Comparison of ENCODE assay signal across 14 mouse cellular contexts in genomic region chr4:46068573-46068972, GRCm38 (mm10). TPM values are rescaled to one million over a fixed set of nuclear protein-coding genes. Genes with fewer than 3 reads are reported as not detected.
DNase-seq lines count a peak whose midpoint lies in the region; TF ChIP-seq lines count a peak whose summit lies in the region.
"Had no signal": no experiment of that assay in that cellular context is flagged by ENCODE, and none has a peak within 500 bp of the region (broad histone marks: within the 10 kb centered on the region; RNA-seq: fewer than 3 reads in every experiment).

No protein-coding gene starts in this region.

- no peak for TF ChIP-seq CTCF in gastrocnemius, adult 2 months (IDR thresholded peaks at IDR 0.05)
- no peak for TF ChIP-seq CTCF in ES-Bruce4 (IDR thresholded peaks at IDR 0.05; ENCODE audit: low read depth, low read length)

- no peak; the same call in 1 of the 2 replicates for TF ChIP-seq EP300 in ES-Bruce4 (IDR thresholded peaks at IDR 0.05; ENCODE audit: insufficient read depth, low read depth, low read length)

- intact Hi-C loops in gastrocnemius, adult 2 months (cut with DNase I): no loop called here
- intact Hi-C loops in left cerebral cortex, postnatal 36 days (cut with DNase I): no loop called here
- intact Hi-C loops in left cerebral cortex, postnatal 14 days (cut with DNase I): loop anchor here (2.0 to 5.0 kb wide), 2 partner anchors 16 to 34 kb away; no protein-coding TSS in a partner anchor

- no peak for TF ChIP-seq POLR2A in ES-Bruce4 (IDR thresholded peaks at IDR 0.05; ENCODE audit: insufficient read depth, low read length)

- peak overlapping the region; percentile 91 for H3K27ac ChIP-seq in gastrocnemius, adult 2 months
- peak overlapping the region; percentile 13; the same call in 1 of the 2 replicates for H3K27ac ChIP-seq in ES-Bruce4 (ENCODE audit: insufficient read depth, low read length)
- H3K27ac ChIP-seq: embryonic facial prominence, embryonic 10.5 days; forebrain, embryonic 13.5 days; hindbrain, embryonic 15.5 days had no signal

- no peaks in the 10 kb centered on the region for H3K9me3 ChIP-seq in ES-Bruce4 (replicated peaks; ENCODE audit: control insufficient read depth, insufficient read depth, low read length, poor library complexity, severe bottlenecking)
- H3K9me3 ChIP-seq: embryonic facial prominence, embryonic 10.5 days; forebrain, embryonic 13.5 days; hindbrain, embryonic 15.5 days had no signal

- H3K27me3 ChIP-seq in ES-Bruce4 (ENCODE audit: control insufficient read depth, insufficient read depth, low read length, poor library complexity, severe bottlenecking): no peaks in the 10 kb centered on the region
- H3K27me3 ChIP-seq: forebrain, embryonic 13.5 days; hindbrain, embryonic 15.5 days had no signal

- H3K4me3 ChIP-seq in gastrocnemius, adult 2 months: no peak overlapping the region
- H3K4me3 ChIP-seq in ES-Bruce4 (ENCODE audit: low read depth, low read length): no peak overlapping the region
- H3K4me3 ChIP-seq: embryonic facial prominence, embryonic 10.5 days; forebrain, embryonic 13.5 days; hindbrain, embryonic 15.5 days had no signal

- no peaks in the 10 kb centered on the region for H3K36me3 ChIP-seq in ES-Bruce4 (ENCODE audit: control insufficient read depth, insufficient read depth, low read length, poor library complexity, severe bottlenecking)
- H3K36me3 ChIP-seq: embryonic facial prominence, embryonic 10.5 days; hindbrain, embryonic 15.5 days had no signal

- no peaks in the 10 kb centered on the region for H3K4me1 ChIP-seq in ES-Bruce4 (ENCODE audit: control insufficient read depth, insufficient read depth, low read length)
- H3K4me1 ChIP-seq: forebrain, embryonic 13.5 days; hindbrain, embryonic 15.5 days had no signal

- H3K9ac ChIP-seq in ES-Bruce4 (ENCODE audit: low read depth, poor library complexity, severe bottlenecking): no peak overlapping the region
- H3K9ac ChIP-seq: forebrain, embryonic 13.5 days; hindbrain, embryonic 15.5 days had no signal

- peak; percentile 56 to 70 for DNase-seq in cerebellum, adult 18-20 months
- no peak for DNase-seq in cerebellum, postnatal 4 days (ENCODE audit: low spot score in 2 of 2)
- DNase-seq in gastrocnemius, adult 2 months: no peak
- DNase-seq in gastrocnemius, adult 8-10 months (ENCODE audit: low spot score in 2 of 2): no peak
- peak; percentile 54 to 62 for DNase-seq in left cerebral cortex, postnatal 36 days (ENCODE audit: low spot score in 2 of 2)
- no peak for DNase-seq in left cerebral cortex, postnatal 14 days (ENCODE audit: low spot score in 2 of 2)
- DNase-seq in B cell, adult 2 months: no peak
- DNase-seq: heart, postnatal 10 days; lung, adult 18-20 months had no signal

RNA-seq across cellular contexts. Expression of gene Tmod1, which starts 29.8 kb away (rescaled TPM):
- total RNA-seq in gastrocnemius, adult 2 months (2021): 100 to 1,000 TPM; 173 to 208 TPM
- total RNA-seq in gastrocnemius, adult 8-10 months (2022): 100 to 1,000 TPM; 175 to 195 (median 187) TPM
- 10 to 100 TPM; 43.6 to 49.5 TPM for total RNA-seq in left cerebral cortex, postnatal 36 days (2021)
- total RNA-seq in left cerebral cortex, postnatal 14 days (2021): 10 to 100 TPM; 23.6 to 25.1 TPM
- 0.72 TPM in 1 of 2 replicates, not detected in the other for polyA plus RNA-seq in ES-Bruce4 (2011; ENCODE audit: insufficient read depth, insufficient read length, low read depth, missing spikeins)
- polyA plus RNA-seq: liver, adult 2 months had no signal

Comparison
In these comparisons a context has a peak if more than half of its experiments do, and no peak if none do; other contexts are left out.
1. DNase-seq: peak in cerebellum, adult 18-20 months (2 of 2) and left cerebral cortex, postnatal 36 days (2 of 2); none in cerebellum, postnatal 4 days (0 of 2), gastrocnemius, adult 2 months (single experiment), gastrocnemius, adult 8-10 months (0 of 2), left cerebral cortex, postnatal 14 days (0 of 2) and B cell, adult 2 months (0 of 2).